Mouse (Mus musculus) limb, embryonic 11.5 days (tissue): ENCODE measurements at regions not wholly inside any gene's neighbourhood (a gene's known extent, or its start where the extent isn't known, plus 50 kb on each side); places are given as distances from the start of the nearest gene placed in this dataset.
"Not testable (repeated sequence)": the region's sequence is repeated elsewhere in the genome, so short reads cannot be mapped to it uniquely, and the experiment has no call there.

Experiments used
- ATAC-seq: fragments of 200-750 bp; cut with Nextera tagmentation; 2 replicates; pipeline ENCODE4 v1.8.0; 2017; ENCODE audit warnings: low read depth; ENCODE audit not compliant: insufficient number of reproducible peaks, low FRiP score, low TSS enrichment
- DNase-seq: peaks from one replicate; pipeline ENCODE4 v3.0.0-alpha.2; 2015; ENCODE audit warnings: low spot score
- H3K27ac ChIP-seq: fragments of 300-500 bp; sonication (generic); replicated peaks from 2 replicates; pipeline ENCODE4 v1.5.1; 2014; ENCODE audit warnings: low read depth, mild to moderate bottlenecking, low read length
- H3K27me3 ChIP-seq: fragments of 300-500 bp; sonication (generic); 2 replicates; pipeline ENCODE4 v1.6.1; 2014; ENCODE audit warnings: mild to moderate bottlenecking, low read length, mixed read lengths; ENCODE audit not compliant: control insufficient read depth, insufficient read depth
- H3K36me3 ChIP-seq: fragments of 300-500 bp; sonication (generic); 2 replicates; pipeline ENCODE4 v1.6.1; 2014; ENCODE audit warnings: mild to moderate bottlenecking, low read length, moderate library complexity, mixed read lengths; ENCODE audit not compliant: control insufficient read depth, insufficient read depth
- H3K4me1 ChIP-seq: fragments of 300-500 bp; sonication (generic); 2 replicates; pipeline ENCODE4 v1.6.1; 2014; ENCODE audit warnings: low read length, mixed read lengths; ENCODE audit not compliant: control insufficient read depth, insufficient read depth
- H3K4me2 ChIP-seq: fragments of 300-500 bp; sonication (generic); 2 replicates; pipeline ENCODE4 v1.6.1; 2014; ENCODE audit warnings: low read depth, mild to moderate bottlenecking, moderate library complexity; ENCODE audit not compliant: severe bottlenecking
- H3K4me3 ChIP-seq: fragments of 300-500 bp; sonication (generic); 2 replicates; pipeline ENCODE4 v1.5.1; 2014; ENCODE audit warnings: low read depth, low read length
- H3K9ac ChIP-seq: fragments of 300-500 bp; sonication (generic); 2 replicates; pipeline ENCODE4 v1.6.1; 2014; ENCODE audit warnings: mild to moderate bottlenecking, low read length
- H3K9me3 ChIP-seq: fragments of 300-500 bp; sonication (generic); 2 replicates; pipeline ENCODE4 v1.6.1; 2016; ENCODE audit warnings: low read length; ENCODE audit not compliant: control insufficient read depth
- WGBS: fragments of 180-500 bp; shearing (Covaris S2); extraction: QIAGEN DNeasy Blood & Tissue Kit; methylation state at CpG from one replicate; pipeline ENCODE4 v1.1.7; 2014; 5-methylcytosine and 5-hydroxymethylcytosine counted together

- Histone ChIP-seq H3K9ac (no peak overlapping the region), H3K4me3 (no peak overlapping the region), H3K9me3 (no peaks in the 10 kb centered on the region), H3K36me3 (no peaks in the 10 kb centered on the region), H3K4me1 (no peaks in the 10 kb centered on the region), H3K4me2 (no peak overlapping the region), H3K27ac (no peak overlapping the region), H3K27me3 (no peaks in the 10 kb centered on the region)
- ATAC-seq (no peak), DNase-seq (no peak)
- WGBS, result 76% methylated on average over 6 of the region's 6 CpGs
These were observed 91.8 kb upstream of the Slc38a2 start for GRCm38 (mm10) chr15:96791306-96791705.

- not testable (repeated sequence) for H3K9ac ChIP-seq, H3K4me3 ChIP-seq, H3K27me3 ChIP-seq, H3K9me3 ChIP-seq, ATAC-seq, DNase-seq, H3K36me3 ChIP-seq, H3K4me2 ChIP-seq, H3K27ac ChIP-seq, H3K4me1 ChIP-seq
- 95% methylated on average over 2 of the region's 2 CpGs for WGBS
These were observed 88.4 kb upstream of the Slc38a2 start for GRCm38 (mm10) chr15:96787921-96788320.

GRCm38 (mm10) chr15:96784578-96784977 lies 85.0 kb upstream of the Slc38a2 start:
- Histone ChIP-seq H3K36me3 (no peaks in the 10 kb centered on the region), H3K9ac (no peak overlapping the region), H3K27me3 (no peaks in the 10 kb centered on the region), H3K4me2 (no peak overlapping the region), H3K4me1 (no peaks in the 10 kb centered on the region), H3K9me3 (no peaks in the 10 kb centered on the region), H3K27ac (no peak overlapping the region), H3K4me3 (no peak overlapping the region)
- DNase-seq, result no peak
- WGBS, result 94% methylated on average over 7 of the region's 7 CpGs
- no peak for ATAC-seq

GRCm38 (mm10) chr15:96781560-96781959 lies 82.0 kb upstream of the Slc38a2 start:
- Histone ChIP-seq H3K4me3 (no peak overlapping the region), H3K36me3 (no peaks in the 10 kb centered on the region), H3K27me3 (no peaks in the 10 kb centered on the region), H3K9ac (no peak overlapping the region), H3K9me3 (no peaks in the 10 kb centered on the region), H3K4me1 (no peaks in the 10 kb centered on the region), H3K27ac (no peak overlapping the region), H3K4me2 (no peak overlapping the region)
- no peak for ATAC-seq
- WGBS, result 69% methylated on average over 5 of the region's 5 CpGs
- DNase-seq, result no peak

DNA sequence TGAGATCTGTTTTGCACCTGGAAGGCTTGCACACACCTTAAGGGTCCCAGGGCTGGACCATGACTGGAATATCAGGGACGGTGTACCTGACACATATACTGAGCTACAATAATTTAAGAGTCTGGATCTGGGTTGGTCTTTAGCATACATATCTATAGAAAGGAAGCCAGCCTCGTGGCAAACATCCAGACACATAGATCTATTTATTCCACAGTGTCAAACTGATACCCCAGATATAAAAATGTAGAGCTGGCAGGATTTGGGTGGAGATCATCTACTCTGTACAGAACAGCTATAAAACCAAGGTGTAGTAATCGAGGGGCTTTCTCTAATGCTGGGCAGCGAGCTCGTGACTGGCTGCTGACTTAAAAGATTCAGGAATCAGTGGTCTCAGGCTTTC lies 81.1 kb upstream of the Slc38a2 start:
- Histone ChIP-seq H3K27ac (no peak overlapping the region), H3K36me3 (no peaks in the 10 kb centered on the region), H3K4me1 (no peaks in the 10 kb centered on the region), H3K4me2 (no peak overlapping the region), H3K9me3 (no peaks in the 10 kb centered on the region), H3K27me3 (no peaks in the 10 kb centered on the region), H3K4me3 (no peak overlapping the region), H3K9ac (no peak overlapping the region)
- ATAC-seq (no peak), DNase-seq (no peak)
- 90% methylated on average over 5 of the region's 5 CpGs for WGBS

DNA sequence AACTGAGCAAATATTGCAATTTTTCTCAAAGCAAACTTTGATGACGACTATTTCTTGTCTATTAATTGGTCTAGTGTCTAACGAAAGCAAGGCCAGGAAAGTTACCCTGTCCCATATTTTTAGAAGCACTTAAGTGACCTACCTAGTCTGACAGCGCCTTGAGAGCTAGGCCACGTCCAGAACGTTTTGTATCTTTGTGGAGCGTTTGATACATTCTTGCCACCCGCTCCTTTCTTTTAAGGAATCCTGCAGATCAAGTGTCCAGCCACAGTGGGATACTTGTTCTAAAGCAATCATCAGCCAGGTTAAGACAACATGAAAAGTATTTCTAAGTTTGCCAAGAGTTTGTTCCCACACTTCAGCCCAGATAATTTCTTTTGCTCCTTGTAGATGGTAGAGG lies 79.8 kb upstream of the Slc38a2 start:
- no peaks in the 10 kb centered on the region for H3K9me3 ChIP-seq
- DNase-seq (no peak), ATAC-seq (no peak)
- WGBS, result 89% methylated on average over 7 of the region's 7 CpGs
- H3K36me3 ChIP-seq, result no peaks in the 10 kb centered on the region
- H3K4me1 ChIP-seq, result no peaks in the 10 kb centered on the region
- H3K4me3 ChIP-seq, result no peak overlapping the region
- H3K4me2 ChIP-seq, result no peak overlapping the region
- no peaks in the 10 kb centered on the region for H3K27me3 ChIP-seq
- H3K9ac ChIP-seq, result no peak overlapping the region
- H3K27ac ChIP-seq, result no peak overlapping the region

DNA sequence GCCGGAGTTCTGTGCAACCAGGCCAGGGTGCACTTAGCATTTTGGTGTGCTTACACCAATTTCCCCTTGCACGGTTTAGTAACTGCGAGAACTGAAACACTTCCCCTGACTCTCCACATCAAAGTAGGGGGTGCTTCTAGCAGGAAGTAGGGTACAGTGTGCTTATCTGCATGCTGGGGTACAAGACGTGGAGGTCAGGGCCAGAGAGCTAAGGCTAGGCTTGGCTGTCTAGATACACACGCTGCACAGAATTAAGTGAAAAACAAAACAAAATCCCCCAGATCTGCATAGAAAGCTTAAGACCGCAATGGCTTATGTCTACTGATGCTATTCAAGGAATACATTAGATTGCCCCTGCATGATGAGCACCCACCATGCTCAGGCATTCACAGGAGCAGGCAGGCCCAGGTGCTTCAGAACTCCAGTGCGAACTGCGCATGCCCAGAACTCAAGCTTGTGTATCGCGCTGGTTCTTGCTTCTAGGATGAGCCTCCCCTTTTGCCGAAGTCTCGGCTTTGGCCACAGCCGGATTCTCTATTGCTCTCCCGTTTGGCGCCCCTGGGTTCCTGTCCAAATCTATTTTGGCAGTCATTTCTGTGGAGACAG lies 78.9 kb upstream of the Slc38a2 start:
- H3K9me3 ChIP-seq, result no peaks in the 10 kb centered on the region
- H3K9ac ChIP-seq, result no peak overlapping the region
- H3K4me1 ChIP-seq, result no peaks in the 10 kb centered on the region
- H3K27me3 ChIP-seq, result no peaks in the 10 kb centered on the region
- 94% methylated on average over 15 of the region's 15 CpGs for WGBS
- no peaks in the 10 kb centered on the region for H3K36me3 ChIP-seq
- ATAC-seq, result no peak
- DNase-seq, result no peak
- no peak overlapping the region for H3K27ac ChIP-seq
- no peak overlapping the region for H3K4me3 ChIP-seq
- no peak overlapping the region for H3K4me2 ChIP-seq

DNA sequence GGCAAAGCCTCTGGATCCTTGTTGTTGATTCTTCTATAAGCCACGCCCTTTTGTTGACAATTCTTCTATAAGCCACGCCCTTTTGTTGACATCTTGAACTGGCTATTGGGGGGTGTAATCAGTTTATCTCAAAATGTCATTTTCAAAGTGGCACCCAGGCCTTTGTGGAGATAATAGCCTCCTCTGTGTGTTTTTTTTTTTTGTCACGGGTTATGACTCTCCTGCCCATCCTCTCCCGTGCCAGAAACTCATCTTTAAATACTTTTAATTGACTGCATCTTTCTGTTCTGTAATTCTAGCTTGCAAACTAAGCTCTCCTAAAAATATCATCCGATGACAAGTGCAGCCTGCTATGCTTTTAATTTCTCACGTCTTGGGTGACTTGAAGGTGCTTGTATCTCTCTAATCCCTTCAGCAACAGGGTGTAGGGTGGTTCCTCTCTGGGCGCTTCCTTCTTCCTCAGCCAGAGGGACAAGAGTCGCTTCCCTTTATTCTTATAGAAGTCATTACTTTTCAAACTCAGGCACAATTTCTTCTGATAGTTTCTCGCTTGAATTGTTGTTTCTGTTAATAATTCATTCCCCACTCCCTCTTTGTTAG lies 77.0 kb upstream of the Slc38a2 start:
- H3K4me1 ChIP-seq, result no peaks in the 10 kb centered on the region
- ATAC-seq, result no peak
- whole genome bisulfite sequencing, result 82% methylated on average over 9 of the region's 9 CpGs
- H3K4me2 ChIP-seq, result no peak overlapping the region
- H3K27ac ChIP-seq, result no peak overlapping the region
- H3K4me3 ChIP-seq, result no peak overlapping the region
- no peaks in the 10 kb centered on the region for H3K36me3 ChIP-seq
- no peak for DNase-seq
- H3K9ac ChIP-seq, result no peak overlapping the region
- no peaks in the 10 kb centered on the region for H3K9me3 ChIP-seq
- no peaks in the 10 kb centered on the region for H3K27me3 ChIP-seq

DNA sequence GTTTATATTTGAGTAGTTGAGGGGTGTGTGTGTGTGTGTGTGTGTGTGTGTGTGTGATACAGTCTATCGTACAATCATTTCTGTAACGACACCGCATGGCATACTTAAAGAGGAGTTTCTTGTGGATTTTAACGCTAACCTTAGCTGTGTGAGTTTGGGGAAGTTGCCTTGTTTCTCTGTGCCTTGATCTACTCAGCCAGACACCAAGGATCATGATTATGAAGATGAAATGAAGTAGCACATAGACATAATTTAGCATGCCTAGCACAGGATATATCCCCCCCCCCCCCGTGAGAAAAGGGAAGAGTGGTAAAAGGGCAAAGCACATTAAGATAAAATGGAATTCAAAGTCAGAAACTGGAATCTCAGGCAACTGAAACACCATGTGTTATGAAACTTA lies 75.6 kb upstream of the Slc38a2 start:
- Histone ChIP-seq H3K4me2 (no peak overlapping the region), H3K36me3 (no peaks in the 10 kb centered on the region), H3K4me1 (no peaks in the 10 kb centered on the region), H3K27ac (no peak overlapping the region), H3K27me3 (no peaks in the 10 kb centered on the region), H3K4me3 (no peak overlapping the region), H3K9me3 (no peaks in the 10 kb centered on the region), H3K9ac (no peak overlapping the region)
- DNase-seq, result no peak
- WGBS, result 95% methylated on average over 5 of the region's 5 CpGs
- no peak for ATAC-seq
